Mouse (Mus musculus): ENCODE data around the gene Fxyd6.

- TF ChIP-seq ZC3H11A (IDR thresholded peaks at IDR 0.05; ENCODE audit: borderline replicate concordance, low read depth, low read length) = no peak
- no peak for TF ChIP-seq MAFK (IDR thresholded peaks at IDR 0.05; ENCODE audit: insufficient read depth, low read depth, low read length)
- no peak for TF ChIP-seq ZNF384 (IDR thresholded peaks at IDR 0.05; ENCODE audit: low read depth, low read length)
- TF ChIP-seq HCFC1 (IDR thresholded peaks at IDR 0.05; ENCODE audit: borderline replicate concordance, insufficient read depth, low read length) = no peak
Observed at GRCm38 (mm10) chr9:45395218-45395617, 25.2 kb downstream of the Fxyd6 start.

All from ES-E14 (cell line).